Mouse (Mus musculus) activated CD4-positive, CD25-positive, alpha-beta regulatory T cell, adult 4 months (primary cell): Measurements from ENCODE around the gene Foxn3. TPM values are rescaled to one million over a fixed set of nuclear protein-coding genes. Genes with fewer than 3 reads are reported as not detected.

Experiments used
- ATAC-seq: one replicate; pipeline ENCODE4 v1.8.0; 2017
- polyA plus RNA-seq, 2 experiments: library from polyadenylated mRNA; unstranded; fragments of 100-300 nt; shearing (Covaris generic); gene quantifications; one replicate each; pipeline ENCODE4 v1.2.1; 2017

Foxn3 gene
- polyA plus RNA-seq, 2 experiments from 2014 or later = 91.7 to 138 TPM

DNA sequence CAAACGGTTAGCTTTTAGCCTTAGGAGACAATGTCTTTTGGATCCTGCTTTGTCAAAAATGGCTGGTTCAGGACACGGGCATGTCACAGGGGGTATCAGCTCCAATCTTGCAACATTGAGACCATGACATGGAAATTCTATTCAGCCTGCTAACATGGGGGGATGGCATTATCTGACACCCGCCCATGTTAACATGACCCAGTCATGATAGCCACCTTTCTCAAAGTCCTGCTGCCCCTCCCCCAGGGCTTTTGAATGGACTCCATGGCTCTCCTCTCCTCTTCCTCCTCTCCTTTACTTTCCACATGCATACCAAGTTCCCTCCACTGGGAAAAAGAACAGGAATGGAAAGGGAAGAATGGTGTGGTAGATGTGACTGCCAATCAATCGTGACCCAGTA, 43.5 kb downstream of the Foxn3 start:
- no peak for ATAC-seq

GRCm38 (mm10) chr12:99519191-99519614, 44.2 kb downstream of the Foxn3 start:
- no peak for ATAC-seq

GRCm38 (mm10) chr12:99518640-99519039, 44.7 kb downstream of the Foxn3 start:
- no peak for ATAC-seq

DNA sequence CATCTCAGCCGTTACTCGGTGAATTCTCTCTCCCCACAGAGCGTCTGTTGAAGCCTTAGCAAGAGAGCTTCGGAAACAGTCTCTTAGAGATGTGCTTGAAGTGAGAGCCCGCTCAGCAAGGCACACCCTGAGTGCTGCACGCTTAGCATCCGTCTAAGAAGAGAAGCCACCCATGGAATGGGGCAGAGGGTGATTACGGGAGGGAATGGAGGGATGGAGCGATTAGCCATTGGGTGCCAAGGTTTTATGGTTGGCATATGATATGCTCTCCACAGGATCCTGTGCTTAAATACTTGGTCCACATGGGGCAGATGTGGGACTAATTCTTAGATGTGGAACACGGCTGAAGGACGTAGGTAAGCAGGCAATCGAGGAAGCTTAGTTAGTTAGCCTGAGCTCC, 45.3 kb downstream of the Foxn3 start:
- no peak for ATAC-seq

DNA sequence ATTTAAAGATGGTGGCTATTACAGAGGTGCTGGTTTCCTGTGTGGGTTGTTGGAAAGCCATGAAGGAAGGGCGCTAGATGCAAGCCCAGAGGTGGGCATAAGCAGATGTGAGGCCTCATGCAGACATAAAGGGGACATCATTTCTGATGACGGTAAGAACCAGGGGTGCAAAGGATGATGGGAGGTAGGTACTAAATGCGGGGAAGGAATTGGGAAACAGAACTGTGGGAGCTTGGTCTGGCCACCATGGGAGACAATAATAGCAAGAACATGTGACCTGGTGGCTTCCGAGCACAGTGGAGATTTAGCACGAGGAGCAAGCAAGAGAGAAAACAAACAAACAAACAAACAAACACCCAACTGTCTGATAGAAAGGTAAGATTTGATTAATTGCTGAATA, 46.1 kb downstream of the Foxn3 start:
- no peak for ATAC-seq

GRCm38 (mm10) chr12:99515481-99515880, 47.9 kb downstream of the Foxn3 start:
- ATAC-seq = peak; percentile 56

GRCm38 (mm10) chr12:99511644-99512043, 51.7 kb downstream of the Foxn3 start:
- ATAC-seq = no peak

DNA sequence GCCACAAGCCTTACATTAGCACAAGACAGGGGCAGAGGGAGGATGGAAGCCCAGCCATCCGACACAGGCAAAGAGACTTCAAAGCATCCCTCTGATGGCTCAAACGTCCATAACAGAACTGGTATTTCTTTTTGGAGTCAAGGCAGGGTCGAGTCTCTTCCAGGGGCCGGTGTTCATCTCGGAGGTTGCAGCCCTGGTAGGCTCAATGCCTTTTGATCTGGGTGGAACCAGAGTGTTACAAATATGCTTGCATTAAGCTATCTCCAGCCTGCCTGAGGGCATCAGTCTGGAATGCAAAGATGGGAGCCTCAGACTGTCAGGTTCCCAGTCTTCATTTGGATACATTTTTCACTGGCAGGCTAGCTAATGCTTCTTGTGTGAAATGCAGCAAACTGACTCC, 52.6 kb downstream of the Foxn3 start:
- ATAC-seq = no peak

- no peak for ATAC-seq
Observed at GRCm38 (mm10) chr12:99502225-99502624, 61.2 kb downstream of the Foxn3 start.

DNA sequence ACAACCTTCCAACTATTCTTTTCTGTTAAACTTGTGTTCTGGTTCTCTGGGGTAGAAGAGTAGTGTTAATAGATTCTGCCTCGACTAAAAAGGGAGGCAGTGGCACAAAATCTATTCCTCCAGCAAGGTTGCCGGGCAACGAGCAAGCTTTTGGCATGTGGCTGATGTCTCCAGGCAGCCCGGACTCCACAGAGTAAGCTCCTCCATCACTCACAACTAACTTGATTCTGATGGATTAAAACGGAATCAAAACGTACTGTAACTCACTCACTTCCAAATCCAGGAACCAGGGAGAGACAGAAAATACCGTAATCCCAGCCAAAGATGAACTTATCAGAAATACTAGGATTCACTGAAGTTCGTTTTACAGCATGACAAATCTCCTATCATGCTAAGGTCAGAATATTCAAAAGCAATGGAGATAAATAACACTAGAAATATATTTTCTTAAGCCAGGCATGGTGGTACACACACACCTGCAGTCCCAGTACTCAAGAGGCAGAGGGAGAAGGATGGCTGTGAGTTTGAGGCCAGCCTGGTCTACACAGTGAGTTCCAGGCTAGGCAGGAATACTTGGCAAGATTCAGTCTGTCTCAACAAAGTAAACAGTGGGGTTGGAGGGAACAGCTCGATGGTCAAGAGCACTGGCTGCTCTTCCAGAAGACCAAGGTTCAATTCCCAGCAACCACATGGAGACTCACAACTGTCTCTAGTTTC, 64.2 kb downstream of the Foxn3 start:
- ATAC-seq = no peak

DNA sequence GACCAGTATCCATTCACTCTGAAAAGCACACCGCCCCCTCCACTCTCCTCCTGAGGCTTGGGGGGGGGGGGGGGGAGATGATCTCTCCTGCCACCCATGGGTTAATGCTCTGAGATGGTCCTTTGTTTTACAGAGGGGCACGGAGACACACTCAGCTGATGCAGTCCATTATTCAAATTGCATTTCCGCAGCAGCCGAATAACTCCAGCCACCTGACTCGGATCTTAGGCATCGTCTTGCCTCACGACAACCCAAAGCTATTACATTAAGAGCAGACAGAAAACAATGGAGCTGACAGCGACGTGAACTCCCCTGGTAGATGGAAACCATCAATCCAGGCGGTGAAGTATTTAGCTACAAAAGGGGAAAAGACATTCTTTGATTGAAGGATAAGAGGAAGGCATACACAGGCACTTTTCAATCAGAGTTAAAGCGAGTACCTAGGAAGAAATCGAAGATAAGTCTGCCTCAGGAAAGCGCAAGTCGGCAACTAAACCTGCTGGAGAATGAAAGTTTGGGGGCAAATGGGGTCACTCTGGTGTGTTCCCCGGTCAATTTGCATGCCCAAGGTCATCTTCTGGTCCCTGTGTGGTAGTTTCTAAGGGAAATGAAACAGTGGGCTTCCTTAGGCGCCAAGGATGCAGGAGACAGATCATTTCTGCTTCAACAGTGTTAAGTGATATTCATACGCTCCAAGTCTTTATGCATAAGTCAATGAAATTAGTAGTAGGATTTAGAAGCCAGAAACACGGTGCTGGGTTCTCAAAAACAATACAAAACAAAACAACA, 65.0 kb downstream of the Foxn3 start:
- no peak for ATAC-seq

DNA sequence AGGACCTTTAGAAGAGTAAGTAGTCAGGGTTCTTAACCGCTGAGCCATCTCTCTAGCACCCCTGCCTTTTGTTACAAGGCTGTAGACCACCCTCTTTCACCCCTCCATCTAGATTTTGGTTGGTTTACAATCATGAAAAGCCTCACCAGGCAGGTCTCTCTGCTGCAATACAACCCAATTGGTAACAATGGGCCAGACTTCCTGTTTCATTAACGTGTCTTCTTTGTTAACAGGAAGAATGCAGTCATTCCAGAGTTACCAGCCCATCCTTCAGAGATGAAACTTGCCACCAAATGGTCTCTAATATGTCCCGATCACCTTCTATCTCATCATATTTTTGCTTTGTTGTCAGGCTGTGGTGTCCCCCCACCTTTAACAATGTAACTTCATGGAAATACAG, 66.4 kb downstream of the Foxn3 start:
- ATAC-seq = no peak

DNA sequence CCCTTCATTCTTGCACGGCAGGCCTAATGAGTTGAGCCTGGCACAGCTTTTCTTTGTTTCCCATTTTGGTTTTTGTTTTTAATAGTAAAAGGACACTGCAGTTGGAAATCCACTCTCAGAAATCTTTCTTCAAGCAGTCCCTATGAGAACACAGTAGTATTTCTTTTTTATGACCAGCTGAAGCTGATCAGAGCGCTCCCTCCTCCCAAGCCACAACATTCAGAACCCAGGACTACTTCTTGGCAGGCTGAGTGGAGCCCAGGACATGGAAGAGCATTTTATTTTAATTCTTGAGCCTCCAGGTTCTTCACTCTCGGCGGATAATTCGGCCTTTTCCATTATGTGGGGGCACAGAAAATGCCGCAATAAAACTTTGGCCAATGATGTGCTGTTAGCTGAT, 73.2 kb downstream of the Foxn3 start:
- no peak for ATAC-seq

GRCm38 (mm10) chr12:99489001-99489592, 74.3 kb downstream of the Foxn3 start:
- ATAC-seq = no peak

DNA sequence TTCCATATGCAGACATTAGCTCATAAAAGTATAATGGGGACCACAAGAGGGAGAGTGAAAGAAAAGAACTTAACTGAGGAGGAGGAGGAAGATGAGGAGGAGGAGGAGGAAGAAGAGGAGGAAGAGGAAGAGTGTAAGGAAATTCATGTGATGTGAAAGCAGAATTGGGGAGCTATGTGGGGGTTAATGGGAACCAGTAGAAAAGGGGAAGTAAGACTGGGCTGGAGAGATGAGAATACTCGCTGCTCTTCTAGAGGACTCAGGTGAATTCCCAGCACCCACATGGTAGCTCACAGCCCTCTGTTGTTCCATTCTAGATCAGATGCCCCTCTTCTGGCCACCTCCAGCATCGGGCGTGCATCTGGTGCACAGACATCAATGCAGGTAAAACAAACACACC, 83.0 kb downstream of the Foxn3 start:
- ATAC-seq = no peak

- ATAC-seq = no peak
Observed at GRCm38 (mm10) chr12:99474176-99474575, 89.2 kb downstream of the Foxn3 start.

DNA sequence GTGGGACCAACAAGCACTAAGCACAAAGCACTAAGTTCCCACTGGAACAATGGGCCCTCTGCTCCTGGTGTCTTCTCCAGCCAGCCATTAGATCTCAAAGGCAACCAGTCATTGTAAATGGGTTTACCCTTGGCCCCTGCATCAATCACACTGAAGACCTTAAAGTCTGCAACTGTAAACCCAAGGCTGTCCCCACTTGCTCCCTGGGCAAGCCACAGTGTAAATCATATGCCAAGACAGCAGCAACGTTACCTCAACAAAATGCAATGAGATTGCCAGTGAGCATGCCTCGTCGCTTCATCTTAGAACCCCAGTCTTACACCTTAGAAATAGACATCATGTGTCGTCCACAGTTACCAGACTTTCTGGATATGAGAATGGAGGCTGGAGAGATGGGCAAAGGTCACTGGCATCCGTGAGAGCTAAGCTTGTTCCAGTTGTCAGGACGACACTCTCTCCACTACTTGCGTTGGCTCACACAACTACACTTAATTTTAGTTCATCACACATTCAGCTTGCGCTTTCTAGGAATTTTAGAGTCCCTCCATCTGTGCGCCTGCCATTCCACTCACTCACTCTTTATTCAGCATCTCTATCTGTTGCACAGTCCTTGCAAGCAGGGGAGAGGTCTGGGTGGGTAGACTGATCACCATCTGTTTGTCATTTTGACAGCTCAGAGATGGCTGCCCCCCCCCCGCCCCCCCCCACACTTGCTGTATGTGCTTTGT, 89.8 kb downstream of the Foxn3 start:
- no peak for ATAC-seq

DNA sequence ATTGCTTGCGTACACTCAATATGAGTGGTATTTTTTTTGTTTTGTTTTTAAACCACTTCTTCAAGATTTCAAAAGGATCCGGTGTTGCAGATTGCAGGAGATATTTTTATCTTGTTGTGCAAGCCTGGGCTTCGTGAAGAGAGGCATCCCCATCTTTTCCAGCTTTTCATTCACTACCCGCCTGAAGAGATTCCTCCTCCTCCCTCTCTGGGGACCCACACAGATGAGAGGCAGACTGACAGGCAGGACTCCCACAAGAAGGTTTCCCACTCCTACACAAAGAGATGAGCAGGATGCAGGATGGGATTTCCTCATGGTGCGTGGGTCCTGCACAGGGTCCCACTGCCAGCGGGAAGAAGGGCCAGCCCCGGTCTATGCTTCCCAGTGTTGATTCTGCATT, 92.0 kb downstream of the Foxn3 start:
- ATAC-seq = no peak

- peak; percentile 76 for ATAC-seq
Observed at GRCm38 (mm10) chr12:99467884-99468311, 95.5 kb downstream of the Foxn3 start.

DNA sequence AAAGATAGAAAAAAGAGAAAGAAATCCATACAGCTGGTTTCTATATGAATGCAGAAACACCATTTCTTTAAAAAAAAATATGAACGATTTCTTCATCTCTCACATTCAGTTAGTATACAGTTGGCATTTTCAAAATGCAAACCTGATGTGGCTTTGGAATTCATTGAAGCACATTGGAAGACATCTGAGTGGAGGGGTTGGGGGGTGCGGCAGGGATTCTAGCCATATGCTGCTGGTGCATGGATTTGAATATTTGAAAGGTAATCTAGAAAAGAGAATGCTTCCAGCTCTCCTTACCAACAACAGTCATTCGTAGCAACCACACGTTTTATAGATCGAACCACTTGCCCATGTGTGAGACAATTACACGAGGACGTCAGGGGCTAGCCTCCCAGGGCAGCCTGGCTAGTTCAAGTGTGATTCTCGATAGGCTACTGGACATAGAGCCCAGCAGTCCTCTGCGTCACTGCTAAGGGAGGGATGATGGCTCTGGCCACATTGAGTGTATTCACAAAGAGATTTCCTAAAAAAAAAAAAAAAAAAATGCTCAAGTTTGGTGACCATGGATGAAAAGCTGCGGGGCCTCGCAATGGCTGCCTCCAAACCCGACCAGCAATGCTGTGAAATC, 96.0 kb downstream of the Foxn3 start:
- no peak for ATAC-seq

- ATAC-seq = no peak
Observed at GRCm38 (mm10) chr12:99466426-99466825, 97.0 kb downstream of the Foxn3 start.

DNA sequence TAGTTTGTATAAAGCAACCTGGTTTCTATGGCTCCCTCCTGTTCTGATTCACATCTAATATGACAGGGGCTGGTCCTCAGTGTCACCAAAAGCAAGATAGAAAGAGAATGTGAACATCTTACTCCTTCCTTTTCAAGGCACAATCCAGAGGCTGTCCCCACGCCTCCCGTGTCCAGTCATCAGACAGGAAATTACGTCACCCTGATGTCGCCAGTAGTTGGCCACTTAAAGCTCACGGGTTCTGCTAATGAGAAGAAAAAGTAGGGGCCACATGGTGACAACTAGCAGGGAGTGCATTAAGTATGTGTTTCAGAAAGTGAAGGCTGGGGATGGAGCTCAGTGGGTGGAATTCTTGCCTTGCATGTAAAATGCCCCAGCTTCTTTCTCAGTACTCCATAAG, 99.1 kb downstream of the Foxn3 start:
- no peak for ATAC-seq

DNA sequence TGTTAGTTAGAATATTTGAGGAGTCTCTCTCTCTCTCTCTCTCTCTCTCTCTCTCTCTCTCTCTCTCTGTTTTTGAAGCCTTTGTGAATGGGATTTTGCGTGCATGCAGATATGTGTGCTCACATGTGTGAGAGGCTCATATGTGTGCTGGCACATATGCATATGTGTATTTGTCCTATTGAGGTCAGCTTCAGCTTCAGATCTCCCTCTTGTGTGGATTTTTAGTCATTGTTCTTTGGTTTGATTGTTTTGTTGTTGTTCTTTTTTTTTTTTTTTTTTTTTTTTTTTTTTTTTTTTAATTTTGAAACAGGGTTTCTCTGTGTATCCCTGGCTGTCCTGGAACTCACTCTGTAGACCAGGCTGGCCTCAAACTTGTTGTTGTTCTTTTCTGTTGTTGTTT, 100.5 kb downstream of the Foxn3 start:
- no peak for ATAC-seq
